Mouse (Mus musculus): ENCODE data around the gene Klrd1. TPM values are rescaled to one million over a fixed set of nuclear protein-coding genes. Genes with fewer than 3 reads are reported as not detected.
A peak's percentile ranks its signal among the peaks of the same experiment; 100 is the strongest.

The Klrd1 gene
- total and polyA plus RNA-seq, 2 experiments: 0.13 to 0.83 TPM

DNA sequence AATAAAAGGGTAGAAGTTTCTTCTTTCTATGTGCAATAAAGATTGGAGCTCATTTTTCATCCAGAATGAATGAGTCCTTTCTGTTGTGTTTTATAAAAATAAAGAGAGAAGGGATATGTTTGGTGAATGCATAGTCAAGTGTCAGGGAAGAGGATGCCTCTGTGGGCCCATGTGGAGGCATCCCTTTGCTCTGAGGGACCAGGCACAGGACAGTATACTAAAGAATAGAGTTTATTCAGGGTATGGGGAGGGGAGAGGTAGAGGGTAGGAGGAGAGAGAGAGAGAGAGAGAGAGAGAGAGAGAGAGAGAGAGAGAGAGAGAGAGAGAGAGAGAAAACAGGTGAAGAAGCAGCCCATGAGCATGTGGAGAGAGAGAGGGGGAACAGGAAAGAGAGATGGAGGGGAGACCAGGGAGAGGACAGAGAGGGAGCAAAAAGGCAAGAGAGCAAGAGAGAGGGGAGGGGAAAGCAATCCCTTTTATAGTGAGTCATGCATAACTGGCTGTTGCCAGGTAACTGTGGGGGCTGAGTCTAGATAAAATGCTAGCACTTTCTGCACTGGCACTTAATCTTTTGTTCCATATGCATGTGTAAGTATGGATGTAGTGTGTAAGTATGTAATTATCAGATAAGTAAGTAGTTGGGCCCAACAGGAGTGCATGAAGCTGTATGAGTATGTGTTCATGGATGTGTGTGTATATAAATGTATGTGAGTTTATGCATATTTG is 34.1 kb upstream of the Klrd1 start:
- no peak overlapping the region for H3K9ac ChIP-seq (ENCODE audit: low read depth, low read length)
- H3K36me3 ChIP-seq (ENCODE audit: control insufficient read depth, insufficient read depth, low read length): no peaks in the 10 kb centered on the region
- TF ChIP-seq CTCF (IDR thresholded peaks at IDR 0.05; ENCODE audit: low read depth, low read length) (no peak), POLR2A (IDR thresholded peaks at IDR 0.05; ENCODE audit: extremely low read depth, insufficient read depth, low read length) (no peak)
- H3K4me3 ChIP-seq (ENCODE audit: insufficient read depth, low read depth, low read length): no peak overlapping the region
- H3K79me2 ChIP-seq (ENCODE audit: control insufficient read depth, insufficient read depth, low read length): no peaks in the 10 kb centered on the region
- DNase-seq (ENCODE audit: extremely low read depth, low read depth, low spot score): no peak
- H3K27me3 ChIP-seq (ENCODE audit: control insufficient read depth, insufficient read depth, low read length): no peaks in the 10 kb centered on the region
- H3K4me1 ChIP-seq (ENCODE audit: control insufficient read depth, insufficient read depth, low read length): peaks cover 2% of the 10 kb centered on the region; the same call in 1 of the 2 replicates
- no peak overlapping the region for H3K27ac ChIP-seq (replicated peaks; ENCODE audit: insufficient read depth, low read depth, low read length)

DNA sequence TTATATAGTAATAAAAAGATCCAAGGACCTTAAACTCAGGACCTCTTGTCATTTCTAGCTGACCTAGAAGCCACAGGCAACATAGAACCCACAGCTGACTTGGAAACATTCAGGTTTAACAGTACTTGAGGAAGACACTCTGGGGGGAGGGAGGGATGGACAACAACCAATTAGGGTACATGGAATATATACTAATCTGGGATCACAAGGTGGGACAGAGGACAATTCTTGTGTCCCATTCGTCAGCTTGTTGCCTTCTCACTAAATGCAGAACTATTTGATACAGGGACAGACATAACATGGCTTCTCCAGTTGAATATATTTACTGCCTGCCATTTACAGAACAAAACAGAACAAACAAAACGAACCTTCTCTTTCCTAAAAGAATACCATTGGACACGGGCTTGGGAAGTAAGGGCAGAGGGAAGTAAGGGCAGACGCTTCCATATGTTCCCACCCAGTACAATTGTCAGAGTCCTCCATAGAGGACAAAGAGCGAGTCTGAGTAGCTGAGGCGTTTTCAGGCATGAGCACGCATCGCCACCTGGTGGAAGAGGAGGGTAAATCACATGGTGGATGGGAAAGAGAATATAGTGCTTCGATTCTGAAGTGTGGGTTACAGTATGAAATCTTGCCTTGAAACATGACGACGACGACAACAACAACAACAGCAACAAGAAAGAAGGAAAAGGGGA is 32.5 kb upstream of the Klrd1 start:
- DNase-seq (ENCODE audit: extremely low read depth, low read depth, low spot score): peak; percentile 47
- H3K9ac ChIP-seq (ENCODE audit: low read depth, low read length): no peak overlapping the region
- no peak overlapping the region for H3K4me3 ChIP-seq (ENCODE audit: insufficient read depth, low read depth, low read length)
- TF ChIP-seq POLR2A (IDR thresholded peaks at IDR 0.05; ENCODE audit: extremely low read depth, insufficient read depth, low read length): no peak
- TF ChIP-seq CTCF (IDR thresholded peaks at IDR 0.05; ENCODE audit: low read depth, low read length): peak; percentile 80
- H3K36me3 ChIP-seq (ENCODE audit: control insufficient read depth, insufficient read depth, low read length): no peaks in the 10 kb centered on the region
- H3K27ac ChIP-seq (replicated peaks; ENCODE audit: insufficient read depth, low read depth, low read length): no peak overlapping the region
- H3K4me1 ChIP-seq (ENCODE audit: control insufficient read depth, insufficient read depth, low read length): peaks cover 2% of the 10 kb centered on the region; the same call in 1 of the 2 replicates
- no peaks in the 10 kb centered on the region for H3K79me2 ChIP-seq (ENCODE audit: control insufficient read depth, insufficient read depth, low read length)
- 12% methylated on average over 12 of the region's 12 CpGs for WGBS
- no peaks in the 10 kb centered on the region for H3K27me3 ChIP-seq (ENCODE audit: control insufficient read depth, insufficient read depth, low read length)

DNA sequence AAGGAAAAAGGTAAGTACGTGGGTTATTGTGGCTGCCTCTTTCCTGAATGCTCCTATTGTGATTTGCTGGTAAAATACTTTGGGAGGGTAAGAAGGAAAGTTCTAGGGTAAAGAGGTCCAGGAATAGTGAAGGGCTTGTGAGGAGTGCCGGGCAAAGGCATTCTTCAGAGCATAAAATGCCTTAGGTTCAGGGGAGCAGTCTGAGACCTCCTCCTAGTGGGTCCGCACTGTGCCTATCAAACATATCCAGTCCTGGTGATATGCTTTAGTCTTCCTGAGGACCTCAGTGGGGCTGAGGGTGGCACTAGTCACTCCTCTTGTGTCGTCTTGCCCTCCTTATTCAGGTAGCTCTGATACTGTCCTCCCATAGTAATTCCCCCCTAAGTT is 31.9 kb upstream of the Klrd1 start:
- H3K27me3 ChIP-seq (ENCODE audit: control insufficient read depth, insufficient read depth, low read length): no peaks in the 10 kb centered on the region
- H3K27ac ChIP-seq (replicated peaks; ENCODE audit: insufficient read depth, low read depth, low read length): no peak overlapping the region
- H3K79me2 ChIP-seq (ENCODE audit: control insufficient read depth, insufficient read depth, low read length): no peaks in the 10 kb centered on the region
- no peak overlapping the region for H3K9ac ChIP-seq (ENCODE audit: low read depth, low read length)
- no peaks in the 10 kb centered on the region for H3K36me3 ChIP-seq (ENCODE audit: control insufficient read depth, insufficient read depth, low read length)
- DNase-seq (ENCODE audit: extremely low read depth, low read depth, low spot score): no peak
- TF ChIP-seq CTCF (IDR thresholded peaks at IDR 0.05; ENCODE audit: low read depth, low read length) (no peak), POLR2A (IDR thresholded peaks at IDR 0.05; ENCODE audit: extremely low read depth, insufficient read depth, low read length) (no peak)
- WGBS: 49% methylated on average over 4 of the region's 4 CpGs
- H3K4me1 ChIP-seq (ENCODE audit: control insufficient read depth, insufficient read depth, low read length): peaks cover 2% of the 10 kb centered on the region; the same call in 1 of the 2 replicates
- H3K4me3 ChIP-seq (ENCODE audit: insufficient read depth, low read depth, low read length): no peak overlapping the region

DNA sequence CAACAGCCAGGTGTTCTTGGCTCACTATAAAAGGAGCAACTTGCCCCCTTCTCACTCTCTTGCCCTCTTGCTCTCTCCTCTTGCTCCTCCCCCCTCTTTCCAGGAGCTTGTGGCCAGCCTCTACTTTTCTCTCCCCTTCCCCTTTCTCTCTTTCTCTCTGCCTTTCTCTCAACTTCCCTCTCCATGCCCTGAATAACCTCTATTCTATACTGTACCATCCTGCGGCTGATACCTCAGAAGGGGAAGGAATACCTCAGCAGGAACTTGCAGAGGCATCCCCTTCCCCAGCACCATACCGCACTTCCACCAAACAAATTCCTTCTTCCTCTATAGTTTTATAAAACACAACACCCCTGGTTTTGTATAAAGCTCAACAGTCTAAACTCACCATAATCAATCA is 26.3 kb upstream of the Klrd1 start:
- no peak for DNase-seq (ENCODE audit: extremely low read depth, low read depth, low spot score)
- H3K79me2 ChIP-seq (ENCODE audit: control insufficient read depth, insufficient read depth, low read length): no peaks in the 10 kb centered on the region

DNA sequence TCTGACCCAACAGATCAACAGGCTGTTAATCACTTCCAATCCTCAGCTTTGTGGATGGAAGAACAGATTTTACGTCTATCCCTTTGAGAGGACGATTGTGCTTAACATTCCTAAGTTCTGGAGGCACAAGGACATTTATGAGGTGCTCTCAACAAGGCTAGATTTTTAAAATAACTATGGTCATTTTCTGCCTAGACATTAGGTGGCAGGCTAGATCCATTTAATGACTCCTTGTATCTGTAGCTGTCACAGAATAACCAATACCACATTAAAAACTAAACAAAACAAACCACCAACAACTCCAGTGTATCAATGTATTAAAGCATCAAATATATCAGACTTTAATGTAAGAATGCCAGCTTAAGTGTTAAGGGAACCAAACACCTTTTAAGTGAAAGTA is 16.3 kb upstream of the Klrd1 start:
- Histone ChIP-seq H3K9ac (ENCODE audit: low read depth, low read length) (no peak overlapping the region), H3K79me2 (ENCODE audit: control insufficient read depth, insufficient read depth, low read length) (no peaks in the 10 kb centered on the region), H3K36me3 (ENCODE audit: control insufficient read depth, insufficient read depth, low read length) (no peaks in the 10 kb centered on the region), H3K27me3 (ENCODE audit: control insufficient read depth, insufficient read depth, low read length) (no peaks in the 10 kb centered on the region), H3K4me1 (ENCODE audit: control insufficient read depth, insufficient read depth, low read length) (no peaks in the 10 kb centered on the region), H3K4me3 (ENCODE audit: insufficient read depth, low read depth, low read length) (no peak overlapping the region), H3K27ac (replicated peaks; ENCODE audit: insufficient read depth, low read depth, low read length) (no peak overlapping the region)
- TF ChIP-seq CTCF (IDR thresholded peaks at IDR 0.05; ENCODE audit: low read depth, low read length): no peak
- no peak for DNase-seq (ENCODE audit: extremely low read depth, low read depth, low spot score)
- 16% methylated on average over 2 of the region's 2 CpGs for WGBS

More for the DNA sequence above, 26.3 kb upstream of the Klrd1 start:
- no peaks in the 10 kb centered on the region for H3K27me3 ChIP-seq (ENCODE audit: control insufficient read depth, insufficient read depth, low read length)
- TF ChIP-seq CTCF (IDR thresholded peaks at IDR 0.05; ENCODE audit: low read depth, low read length): no peak
- TF ChIP-seq POLR2A (IDR thresholded peaks at IDR 0.05; ENCODE audit: extremely low read depth, insufficient read depth, low read length): no peak
- H3K27ac ChIP-seq (replicated peaks; ENCODE audit: insufficient read depth, low read depth, low read length): no peak overlapping the region
- no peaks in the 10 kb centered on the region for H3K4me1 ChIP-seq (ENCODE audit: control insufficient read depth, insufficient read depth, low read length)
- WGBS: 79% methylated on average over 2 of the region's 2 CpGs
- H3K4me3 ChIP-seq (ENCODE audit: insufficient read depth, low read depth, low read length): no peak overlapping the region
- H3K36me3 ChIP-seq (ENCODE audit: control insufficient read depth, insufficient read depth, low read length): no peaks in the 10 kb centered on the region
- H3K9ac ChIP-seq (ENCODE audit: low read depth, low read length): no peak overlapping the region

DNA sequence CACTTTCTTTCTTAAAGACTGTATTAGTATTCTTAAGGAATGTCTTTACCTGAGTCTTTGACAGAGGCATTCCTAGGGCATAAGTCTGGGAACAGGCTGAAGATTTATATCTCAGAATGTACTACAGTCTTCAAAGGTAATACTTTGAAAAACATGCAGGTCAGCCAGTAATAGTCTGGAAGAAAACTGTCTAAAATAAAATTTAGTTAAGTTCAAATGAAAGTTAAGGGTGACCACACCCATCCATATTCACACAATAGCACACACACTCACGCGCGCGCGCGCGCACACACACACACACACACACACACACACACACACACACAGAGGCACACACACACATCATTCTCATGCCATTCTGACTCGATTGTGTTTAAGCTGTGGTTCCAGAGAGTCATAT is 14.0 kb upstream of the Klrd1 start, which contains the start of gene Klre1:
Gene Klre1, plus strand, starts transcription at position 301 of the 400 bp plus-strand sequence.
- no peak within 1 kb of the TSS for H3K27ac ChIP-seq (replicated peaks; ENCODE audit: insufficient read depth, low read depth, low read length)
- H3K9ac ChIP-seq (ENCODE audit: low read depth, low read length): no peak within 1 kb of the TSS
- H3K79me2 ChIP-seq (ENCODE audit: control insufficient read depth, insufficient read depth, low read length): no peaks in the 10 kb centered on the region
- no peaks in the 10 kb centered on the region for H3K27me3 ChIP-seq (ENCODE audit: control insufficient read depth, insufficient read depth, low read length)
- no peaks in the 10 kb centered on the region for H3K4me1 ChIP-seq (ENCODE audit: control insufficient read depth, insufficient read depth, low read length)
- no peak for TF ChIP-seq POLR2A (IDR thresholded peaks at IDR 0.05; ENCODE audit: extremely low read depth, insufficient read depth, low read length)
- TF ChIP-seq CTCF (IDR thresholded peaks at IDR 0.05; ENCODE audit: low read depth, low read length): no peak
- no peaks in the 10 kb centered on the region for H3K36me3 ChIP-seq (ENCODE audit: control insufficient read depth, insufficient read depth, low read length)
- DNase-seq (ENCODE audit: extremely low read depth, low read depth, low spot score): no peak
- 91% methylated on average over 8 of the region's 8 CpGs for WGBS
- H3K4me3 ChIP-seq (ENCODE audit: insufficient read depth, low read depth, low read length): no peak within 1 kb of the TSS
